Mouse (Mus musculus) left cerebral cortex, adult 11 months (tissue): Measurements from ENCODE around the gene Bmp4.

ENCODE experiments used
- DNase-seq: peaks from one replicate; pipeline ENCODE4 v3.0.0; 2022; ENCODE audit warnings: low spot score

The Bmp4 gene

GRCm38 (mm10) chr14:46390249-46390775 lies at the start of gene Bmp4:
TSS of gene Bmp4 (minus strand) at chr14:46390669.
- no peak for DNase-seq

GRCm38 (mm10) chr14:46439461-46440048 lies 49.1 kb upstream of the Bmp4 start:
- no peak for DNase-seq

GRCm38 (mm10) chr14:46436471-46437090 lies 46.1 kb upstream of the Bmp4 start:
- no peak for DNase-seq

- DNase-seq = no peak
Observed at GRCm38 (mm10) chr14:46430231-46430630, 39.8 kb upstream of the Bmp4 start.

- no peak for DNase-seq
Observed at GRCm38 (mm10) chr14:46427251-46427650, 36.8 kb upstream of the Bmp4 start.

GRCm38 (mm10) chr14:46421823-46422222 lies 31.4 kb upstream of the Bmp4 start:
- DNase-seq = no peak

GRCm38 (mm10) chr14:46419269-46419668 lies 28.8 kb upstream of the Bmp4 start:
- DNase-seq = no peak

GRCm38 (mm10) chr14:46418371-46419097 lies 28.1 kb upstream of the Bmp4 start:
- DNase-seq = no peak

- DNase-seq = no peak
Observed at GRCm38 (mm10) chr14:46412497-46413000, 22.1 kb upstream of the Bmp4 start.

- DNase-seq = no peak
Observed at GRCm38 (mm10) chr14:46410557-46411120, 20.2 kb upstream of the Bmp4 start.

GRCm38 (mm10) chr14:46409016-46409415 lies 18.5 kb upstream of the Bmp4 start:
- DNase-seq = no peak

GRCm38 (mm10) chr14:46408319-46408718 lies 17.9 kb upstream of the Bmp4 start:
- no peak for DNase-seq

GRCm38 (mm10) chr14:46399925-46400324 lies 9.5 kb upstream of the Bmp4 start:
- no peak for DNase-seq

GRCm38 (mm10) chr14:46398091-46398695 lies 7.7 kb upstream of the Bmp4 start:
- DNase-seq = no peak

GRCm38 (mm10) chr14:46391621-46392170 lies 1.2 kb upstream of the Bmp4 start:
- no peak for DNase-seq

GRCm38 (mm10) chr14:46389438-46390248 lies 826 bp downstream of the Bmp4 start:
- no peak for DNase-seq

- no peak for DNase-seq
Observed at GRCm38 (mm10) chr14:46388636-46389035, 1.8 kb downstream of the Bmp4 start.

GRCm38 (mm10) chr14:46387821-46388481 lies 2.5 kb downstream of the Bmp4 start:
- DNase-seq = no peak

- no peak for DNase-seq
Observed at GRCm38 (mm10) chr14:46387357-46387671, 3.2 kb downstream of the Bmp4 start.
